ENCODE assay signal across 9 mouse cellular contexts in genomic region chr4:99931240-99931580, GRCm38 (mm10). TPM values are rescaled to one million over a fixed set of nuclear protein-coding genes. Genes with fewer than 3 reads are reported as not detected.
A peak's percentile ranks its signal among the peaks of the same experiment; 100 is the strongest.
DNase-seq lines count a peak whose midpoint lies in the region; ATAC-seq lines count a peak whose summit lies in the region.
"Had no signal": no experiment of that assay in that cellular context is flagged by ENCODE, and none has a peak within 500 bp of the region (broad histone marks: within the 10 kb centered on the region; RNA-seq: fewer than 3 reads in every experiment).

No protein-coding gene starts in this region.

- ATAC-seq in heart, embryonic 11.5 days (replicated peaks; ENCODE audit: insufficient number of reproducible peaks, low FRiP score, low TSS enrichment) = no peak
- ATAC-seq in midbrain, embryonic 11.5 days (ENCODE audit: low FRiP score) = no peak
- no peak for ATAC-seq in liver, embryonic 13.5 days (ENCODE audit: low read depth)

- H3K9me3 ChIP-seq in heart, embryonic 11.5 days (replicated peaks; ENCODE audit: control insufficient read depth, low read length) = no peaks in the 10 kb centered on the region
- H3K9me3 ChIP-seq in midbrain, embryonic 10.5 days (replicated peaks) = no peaks in the 10 kb centered on the region
- no peaks in the 10 kb centered on the region for H3K9me3 ChIP-seq in midbrain, embryonic 11.5 days (ENCODE audit: control insufficient read depth, low read length)
- H3K9me3 ChIP-seq in liver, embryonic 13.5 days (replicated peaks) = no peaks in the 10 kb centered on the region

- DNase-seq in heart, postnatal 14 days = no peak
- no peak for DNase-seq in midbrain, embryonic 10.5 days (ENCODE audit: low spot score)
- no peak for DNase-seq in midbrain, embryonic 11.5 days (ENCODE audit: low spot score, missing footprints)
- DNase-seq in liver, embryonic 13.5 days = no peak
- DNase-seq in cerebellum, postnatal 25 days = no peak
- DNase-seq in spleen, postnatal 36 days (ENCODE audit: low spot score in 2 of 2) = no peak
- no peak for DNase-seq in right cerebral cortex, postnatal 10 days (ENCODE audit: low spot score in 2 of 2)
- DNase-seq: layer of hippocampus, postnatal 36 days had no signal

- peak overlapping the region; percentile 82 for H3K4me2 ChIP-seq in heart, embryonic 11.5 days
- no peak overlapping the region for H3K4me2 ChIP-seq in midbrain, embryonic 11.5 days
- H3K4me2 ChIP-seq in liver, embryonic 13.5 days = peak overlapping the region; percentile 86

- peak overlapping the region; percentile 88 for H3K9ac ChIP-seq in heart, embryonic 11.5 days (ENCODE audit: low read depth, low read length)
- H3K9ac ChIP-seq in midbrain, embryonic 11.5 days (ENCODE audit: low read length) = no peak overlapping the region
- peak overlapping the region; percentile 1; the same call in 1 of the 2 replicates for H3K9ac ChIP-seq in liver, embryonic 13.5 days

- peak overlapping the region; percentile 61 for H3K4me3 ChIP-seq in heart, embryonic 11.5 days (ENCODE audit: low read depth, low read length)
- H3K4me3 ChIP-seq in midbrain, embryonic 10.5 days = peak overlapping the region; percentile 76; the same call in 1 of the 2 replicates
- H3K4me3 ChIP-seq in midbrain, embryonic 11.5 days (ENCODE audit: low read depth, low read length) = no peak overlapping the region
- 0 out of 2 replicates have a peak overlapping the region, but pooled peaks have one; percentile 67 for H3K4me3 ChIP-seq in liver, embryonic 13.5 days (replicated peaks)

- intact Hi-C loops in heart, postnatal 14 days (cut with DNase I) = no loop called here

- peak overlapping the region; percentile 99 for H3K27ac ChIP-seq in heart, embryonic 11.5 days (ENCODE audit: low read depth, low read length)
- no peak overlapping the region for H3K27ac ChIP-seq in midbrain, embryonic 10.5 days (replicated peaks)
- no peak overlapping the region for H3K27ac ChIP-seq in midbrain, embryonic 11.5 days (ENCODE audit: low read depth, low read length)
- no peak overlapping the region for H3K27ac ChIP-seq in liver, embryonic 13.5 days

- H3K36me3 ChIP-seq in heart, embryonic 11.5 days (ENCODE audit: control insufficient read depth, insufficient read depth, low read length) = no peaks in the 10 kb centered on the region
- no peaks in the 10 kb centered on the region for H3K36me3 ChIP-seq in midbrain, embryonic 10.5 days
- no peaks in the 10 kb centered on the region for H3K36me3 ChIP-seq in midbrain, embryonic 11.5 days (ENCODE audit: control insufficient read depth, insufficient read depth, low read length)
- H3K36me3 ChIP-seq in liver, embryonic 13.5 days = peaks cover 5% of the 10 kb centered on the region; the same call in 1 of the 2 replicates

- WGBS in heart, embryonic 11.5 days (ENCODE audit: insufficient replicate concordance) = 42% methylated on average over 11 of the region's 11 CpGs
- 60% methylated on average over 11 of the region's 11 CpGs for WGBS in midbrain, embryonic 10.5 days
- 64% methylated on average over 11 of the region's 11 CpGs for WGBS in midbrain, embryonic 11.5 days
- WGBS in liver, embryonic 13.5 days (ENCODE audit: insufficient replicate concordance) = 61% methylated on average over 11 of the region's 11 CpGs

- H3K27me3 ChIP-seq in heart, embryonic 11.5 days (ENCODE audit: control insufficient read depth, insufficient read depth, low read length) = no peaks in the 10 kb centered on the region
- no peaks in the 10 kb centered on the region for H3K27me3 ChIP-seq in midbrain, embryonic 10.5 days (ENCODE audit: low read depth, poor library complexity, severe bottlenecking)
- H3K27me3 ChIP-seq in midbrain, embryonic 11.5 days (ENCODE audit: control insufficient read depth, insufficient read depth, low read length) = no peaks in the 10 kb centered on the region
- H3K27me3 ChIP-seq in liver, embryonic 13.5 days = no peaks in the 10 kb centered on the region

- H3K4me1 ChIP-seq in heart, embryonic 11.5 days (ENCODE audit: control insufficient read depth, insufficient read depth, low read length) = peaks cover 17% of the 10 kb centered on the region
- peaks cover 20% of the 10 kb centered on the region for H3K4me1 ChIP-seq in midbrain, embryonic 10.5 days
- peaks cover 5% of the 10 kb centered on the region; the same call in 1 of the 2 replicates for H3K4me1 ChIP-seq in midbrain, embryonic 11.5 days (ENCODE audit: control insufficient read depth, insufficient read depth, low read length)
- peaks cover 53% of the 10 kb centered on the region for H3K4me1 ChIP-seq in liver, embryonic 13.5 days (replicated peaks)

RNA-seq across cellular contexts. Expression of gene Itgb3bp, which starts 1.6 kb away (rescaled TPM):
- polyA plus RNA-seq in heart, embryonic 11.5 days (2014; fragmentation: Nextera tagmentation; extraction: Ambion mirVana) = 38.5 and 43.0 TPM in 2 replicates
- 1 to 10 TPM; 4.5 to 6.4 TPM for total RNA-seq in heart, postnatal 14 days (2021)
- 54.9 and 62.3 TPM in 2 replicates for polyA plus RNA-seq in midbrain, embryonic 10.5 days (2016; fragmentation: Nextera tagmentation; extraction: Ambion mirVana)
- polyA plus RNA-seq in midbrain, embryonic 11.5 days (2014; fragmentation: Nextera tagmentation; extraction: Ambion mirVana) = 66.5 and 69.2 TPM in 2 replicates
- polyA plus RNA-seq in liver, embryonic 13.5 days (2015; fragmentation: Nextera tagmentation; extraction: Ambion mirVana) = 27.8 and 30.4 TPM in 2 replicates

RNA-seq across cellular contexts. Expression of gene Pgm1, which starts 2.0 kb away (rescaled TPM):
- 277 and 308 TPM in 2 replicates for polyA plus RNA-seq in heart, embryonic 11.5 days (2014; fragmentation: Nextera tagmentation; extraction: Ambion mirVana)
- 100 to 1,000 TPM; 226 to 234 TPM for total RNA-seq in heart, postnatal 14 days (2021)
- 66.6 and 67.7 TPM in 2 replicates for polyA plus RNA-seq in midbrain, embryonic 10.5 days (2016; fragmentation: Nextera tagmentation; extraction: Ambion mirVana)
- polyA plus RNA-seq in midbrain, embryonic 11.5 days (2014; fragmentation: Nextera tagmentation; extraction: Ambion mirVana) = 46.6 and 46.7 TPM in 2 replicates
- 51.1 and 58.7 TPM in 2 replicates for polyA plus RNA-seq in liver, embryonic 13.5 days (2015; fragmentation: Nextera tagmentation; extraction: Ambion mirVana)
